Mouse (Mus musculus) cerebellum, adult 18-20 months (tissue): ENCODE results near the gene Cdkn2d.
"Not testable (repeated sequence)": the region's sequence is repeated elsewhere in the genome, so short reads cannot be mapped to it uniquely, and the experiment has no call there.

Experiments used
- DNase-seq, 2 experiments: peaks; one replicate each; pipeline ENCODE4 v3.0.0; 2021

Cdkn2d gene

DNA sequence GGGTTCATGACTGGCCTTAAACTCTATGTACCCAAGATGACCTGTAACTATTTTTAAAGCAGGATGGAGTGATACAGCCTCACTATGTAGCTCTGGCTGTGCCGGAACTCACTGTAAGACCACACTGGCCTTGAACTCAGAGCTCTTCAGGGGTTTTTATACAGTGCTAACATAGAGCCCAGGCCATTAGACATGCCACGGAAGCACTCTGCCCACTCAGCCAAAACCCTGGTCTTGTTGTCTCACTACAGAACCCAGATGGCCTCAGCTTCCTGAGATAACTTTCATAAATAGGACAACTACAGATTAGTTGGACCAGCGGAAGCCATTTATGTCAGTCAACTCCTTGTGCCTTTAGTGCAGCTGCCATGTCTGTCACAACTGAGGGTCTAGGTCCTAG is 16.9 kb downstream of the Cdkn2d start:
- no peak for DNase-seq

DNA sequence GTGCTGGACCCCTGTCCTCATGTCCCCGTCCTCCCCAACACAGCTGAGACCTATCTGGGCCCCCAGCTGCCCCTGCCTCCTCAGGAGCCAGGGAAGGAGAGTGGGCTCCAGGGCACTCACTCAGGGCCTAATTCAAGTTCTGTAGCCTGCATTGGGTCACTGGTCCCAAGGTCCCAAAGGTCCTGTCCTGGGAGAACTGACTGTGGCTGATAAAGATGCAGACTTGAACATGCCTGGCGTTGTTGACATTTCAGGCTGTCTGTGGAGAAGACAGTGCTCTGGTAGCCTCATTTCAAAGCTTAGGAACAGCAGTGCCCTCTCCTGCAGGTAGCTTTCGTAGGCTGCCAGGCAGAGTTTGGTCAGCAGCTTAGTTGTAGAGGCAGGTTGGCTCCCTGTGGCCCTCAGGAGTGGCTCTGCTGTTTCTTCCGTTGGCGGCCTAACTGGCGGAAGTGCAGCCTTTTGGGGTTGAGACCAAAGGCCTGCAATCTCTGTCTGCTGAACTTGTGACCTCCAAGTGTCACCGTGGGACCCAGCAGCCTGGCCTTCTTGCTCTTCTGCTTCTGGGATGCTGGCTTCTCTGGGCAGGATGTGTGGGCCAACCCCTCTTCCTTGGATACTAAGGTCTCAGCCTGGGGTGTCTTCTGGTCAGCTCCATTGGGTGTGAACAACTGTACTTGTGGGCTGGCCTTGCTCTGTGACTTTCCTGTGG is 17.5 kb downstream of the Cdkn2d start:
- no peak for DNase-seq

DNA sequence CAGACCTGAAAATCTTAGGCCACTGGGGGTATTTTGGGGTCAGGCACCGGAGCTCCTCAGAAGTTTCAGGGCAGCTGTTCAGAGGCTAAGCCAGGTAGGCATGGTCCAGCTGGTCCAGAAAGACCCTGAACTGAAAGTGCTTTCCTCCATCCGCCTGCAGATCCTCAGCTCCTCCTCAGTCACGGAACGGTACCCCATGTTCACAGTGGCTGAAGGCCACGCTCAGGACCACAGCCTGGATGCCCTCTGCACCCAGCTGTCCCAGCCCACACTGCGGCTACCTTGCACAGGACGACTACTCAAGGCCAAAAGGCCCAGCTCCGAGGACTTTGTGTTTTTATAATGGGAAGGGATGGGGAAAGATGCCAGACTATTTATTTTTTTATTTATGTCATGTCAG is 18.1 kb downstream of the Cdkn2d start:
- DNase-seq: no peak

DNA sequence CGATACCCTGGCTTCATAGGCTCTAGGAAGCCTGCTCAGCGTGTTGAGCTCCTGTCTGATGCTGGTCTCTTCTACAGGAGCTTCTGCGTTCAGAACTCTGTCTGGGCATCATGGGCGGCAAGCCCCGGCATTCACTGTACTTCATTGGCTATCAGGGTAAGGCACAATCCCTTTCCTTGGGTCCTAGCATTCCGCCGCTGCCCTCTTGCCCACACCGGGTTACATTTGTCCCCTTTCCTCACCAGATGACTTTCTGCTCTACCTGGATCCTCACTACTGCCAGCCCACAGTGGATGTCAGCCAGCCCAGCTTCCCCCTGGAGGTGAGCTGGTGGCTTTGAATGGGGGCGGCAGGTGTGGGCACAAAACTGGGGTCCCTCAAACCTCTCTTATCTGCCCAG is 18.8 kb downstream of the Cdkn2d start:
- no peak for DNase-seq

DNA sequence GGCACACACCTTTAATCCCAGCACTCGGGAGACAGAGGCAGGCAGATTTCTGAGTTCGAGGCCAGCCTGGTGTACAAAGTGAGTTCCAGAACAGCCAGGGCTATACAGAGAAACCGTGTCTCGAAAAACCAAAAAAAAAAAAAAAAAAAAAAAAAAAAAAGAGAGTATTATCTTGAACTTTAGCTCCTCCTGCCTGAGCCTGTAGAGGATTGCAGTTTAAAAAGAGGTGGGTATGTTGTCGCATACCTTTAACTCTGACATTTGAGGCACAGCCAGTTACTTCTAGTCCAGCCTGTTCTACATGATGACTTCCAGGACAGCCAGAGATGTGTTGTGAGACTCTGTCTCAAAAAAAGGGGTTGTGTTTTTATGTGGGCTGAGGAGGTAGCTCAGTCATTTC is 21.6 kb downstream of the Cdkn2d start:
- not testable (repeated sequence) for DNase-seq

DNA sequence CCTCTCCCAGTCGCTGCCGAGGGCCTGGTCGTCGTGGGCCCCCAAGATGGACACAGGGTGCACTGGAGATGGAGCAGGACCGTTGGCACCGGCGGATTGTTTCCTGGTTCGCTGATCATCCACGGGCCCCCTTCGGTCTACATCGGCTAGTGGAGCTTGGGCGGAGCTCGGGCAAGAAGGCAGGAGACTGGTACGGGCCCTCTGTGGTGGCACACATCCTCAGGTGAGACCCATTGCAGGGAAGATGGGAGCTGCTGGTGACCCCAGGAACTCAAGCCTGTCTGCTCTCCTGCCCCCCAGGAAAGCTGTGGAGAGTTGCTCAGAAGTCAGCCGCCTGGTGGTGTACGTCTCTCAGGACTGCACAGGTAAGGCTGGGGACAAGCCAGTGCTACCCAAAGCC is 22.9 kb downstream of the Cdkn2d start:
- DNase-seq: no peak

DNA sequence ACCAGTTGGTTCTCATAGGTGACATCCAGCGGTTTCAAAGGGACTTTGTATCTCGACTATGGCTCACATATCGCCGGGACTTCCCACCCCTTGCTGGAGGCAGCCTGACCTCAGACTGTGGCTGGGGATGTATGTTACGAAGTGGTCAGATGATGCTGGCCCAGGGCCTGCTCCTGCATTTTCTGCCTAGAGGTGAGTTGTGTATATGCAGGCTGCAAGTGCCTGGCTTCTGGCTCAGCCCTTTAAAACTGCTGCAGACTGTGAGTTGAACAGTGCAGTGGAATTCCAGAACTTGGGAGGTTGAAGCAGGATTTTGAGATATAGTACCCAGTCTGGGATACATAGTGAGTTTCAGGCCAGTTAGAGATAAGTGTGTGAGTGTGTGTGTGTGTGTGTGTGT is 24.3 kb downstream of the Cdkn2d start:
- no peak for DNase-seq

DNA sequence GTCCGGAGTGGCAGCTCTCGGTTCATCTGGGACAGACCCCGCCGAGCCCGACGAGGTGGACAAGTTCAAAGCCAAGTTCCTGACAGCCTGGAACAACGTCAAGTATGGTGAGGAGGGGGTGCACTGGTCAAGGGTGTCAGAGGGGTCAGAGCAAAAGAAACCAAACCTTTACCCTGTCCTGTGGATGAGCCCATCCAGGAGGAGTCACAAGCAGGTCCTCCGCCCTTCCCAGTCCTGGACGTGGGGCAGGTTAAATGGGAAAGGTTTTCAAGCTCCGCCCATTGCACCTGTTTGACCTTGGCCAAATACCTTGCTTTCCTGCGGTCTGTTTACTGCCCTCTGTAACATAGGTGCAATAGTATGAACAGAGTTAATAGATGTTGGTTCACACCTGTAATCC is 25.6 kb downstream of the Cdkn2d start:
- peak in 1 of 2 experiments; percentile 39 for DNase-seq

DNA sequence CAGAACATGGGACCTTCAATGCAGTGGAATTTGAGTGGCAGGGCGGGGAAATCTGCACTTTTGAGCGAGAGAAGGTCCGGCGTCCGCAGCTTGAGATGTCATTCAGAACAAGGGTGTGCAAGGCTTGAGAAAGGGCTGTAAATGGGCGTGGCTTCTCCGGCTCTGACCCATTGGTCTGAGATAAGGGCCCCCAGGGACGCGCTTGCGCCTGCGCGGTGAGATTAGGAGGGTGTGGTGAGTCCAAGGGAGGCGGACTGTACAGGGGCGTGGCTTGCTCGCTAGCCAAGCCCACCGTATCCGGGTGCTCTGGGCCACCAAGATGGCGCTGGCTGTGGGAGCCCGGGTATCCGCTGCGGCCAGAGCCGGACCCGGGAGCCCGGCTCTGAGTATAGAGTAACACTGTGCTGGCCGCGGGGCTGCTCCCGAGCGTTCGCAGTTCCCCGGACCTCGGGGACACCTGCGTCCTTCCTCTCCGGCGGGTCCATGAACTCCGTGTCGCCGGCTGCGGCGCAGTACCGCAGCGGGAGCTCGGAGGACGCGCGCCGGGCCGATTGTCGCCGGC is 26.1 kb downstream of the Cdkn2d start, which contains the start of gene Atg4d:
Gene Atg4d (plus strand): TSS at position 294 of the 562 bp plus-strand sequence.
- peak; percentile 99 to 100 for DNase-seq

DNA sequence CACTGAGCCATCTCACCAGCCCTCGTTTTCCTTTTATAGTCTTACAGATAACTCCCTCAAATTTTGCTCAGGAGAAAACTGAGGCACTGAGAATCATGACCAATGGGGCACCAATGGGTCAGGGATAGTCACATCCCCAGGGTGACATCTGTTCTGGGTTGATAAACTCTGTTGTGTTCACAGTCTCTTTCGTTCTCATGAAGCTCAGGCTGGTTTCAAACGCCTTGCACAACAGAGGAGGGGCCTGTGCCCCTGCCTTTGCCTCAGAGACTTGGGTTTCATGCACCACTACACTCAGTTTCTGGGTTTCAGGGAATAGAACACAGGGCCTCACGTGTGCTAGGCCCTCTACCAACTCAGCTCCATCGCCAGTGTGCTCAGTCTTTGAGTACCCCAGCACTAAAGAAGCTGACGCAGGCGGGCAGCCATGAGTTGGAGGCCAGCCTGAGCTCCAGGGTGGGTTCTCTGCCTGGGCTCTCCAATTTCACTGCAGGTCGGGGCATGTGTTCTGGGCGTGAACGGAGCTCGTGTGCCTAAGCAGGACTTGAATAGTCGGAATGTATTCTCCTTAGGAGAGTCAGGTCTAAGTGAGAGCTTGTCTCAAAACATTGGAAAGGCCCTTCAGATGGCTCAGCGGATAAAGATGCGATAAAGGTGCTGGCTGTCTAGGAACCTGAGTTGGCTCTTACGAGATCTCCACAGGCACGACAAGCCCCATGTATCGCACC is 26.8 kb downstream of the Cdkn2d start:
- peak in 1 of 2 experiments; percentile 29 for DNase-seq

DNA sequence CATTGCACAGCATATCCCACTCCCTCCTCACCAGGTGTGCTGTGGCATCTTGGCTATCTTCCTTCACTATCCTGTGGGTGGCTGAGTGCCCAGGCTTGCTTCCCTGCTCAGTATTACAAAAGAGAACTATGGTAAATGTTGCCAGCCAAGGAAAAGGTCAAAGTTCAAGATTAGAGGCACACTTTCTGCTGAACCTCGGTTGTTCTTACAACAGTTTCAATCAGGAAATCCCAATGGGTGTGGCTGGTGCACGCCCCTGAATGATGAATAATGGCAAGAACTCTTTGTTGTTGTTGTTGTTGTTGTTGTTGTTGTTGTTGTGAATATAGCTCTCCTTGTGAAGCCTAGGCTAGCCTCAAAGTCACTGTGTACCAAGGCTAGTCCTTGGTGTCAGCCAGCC is 29.4 kb downstream of the Cdkn2d start:
- DNase-seq: no peak

DNA sequence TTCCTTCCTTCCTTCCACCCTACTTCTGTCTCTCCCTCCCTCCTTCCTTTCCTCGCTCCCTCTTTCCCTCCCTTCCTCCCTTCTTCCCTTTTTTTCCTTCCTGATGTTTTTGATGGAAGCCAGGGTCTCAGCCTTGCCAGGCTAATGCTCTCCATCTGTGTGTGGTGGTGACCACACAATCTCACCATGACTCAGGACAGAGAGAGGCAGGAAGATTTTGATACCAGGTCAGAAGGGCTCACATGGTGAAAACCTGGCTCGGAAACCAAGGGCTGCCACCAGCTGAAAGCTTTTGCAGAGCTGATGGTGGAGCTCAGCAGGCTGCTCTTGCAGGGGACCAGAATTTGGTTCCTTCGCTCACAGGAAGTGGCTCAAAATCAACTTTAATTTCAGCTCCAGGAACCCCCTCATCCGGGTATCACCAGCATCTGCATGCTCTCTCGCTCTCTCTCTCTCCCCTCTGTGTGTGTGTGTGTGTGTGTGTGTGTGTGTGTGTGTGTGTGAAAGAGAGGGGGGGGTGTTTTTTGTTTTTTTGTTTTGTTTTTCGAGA is 30.6 kb downstream of the Cdkn2d start:
- DNase-seq: no peak

DNA sequence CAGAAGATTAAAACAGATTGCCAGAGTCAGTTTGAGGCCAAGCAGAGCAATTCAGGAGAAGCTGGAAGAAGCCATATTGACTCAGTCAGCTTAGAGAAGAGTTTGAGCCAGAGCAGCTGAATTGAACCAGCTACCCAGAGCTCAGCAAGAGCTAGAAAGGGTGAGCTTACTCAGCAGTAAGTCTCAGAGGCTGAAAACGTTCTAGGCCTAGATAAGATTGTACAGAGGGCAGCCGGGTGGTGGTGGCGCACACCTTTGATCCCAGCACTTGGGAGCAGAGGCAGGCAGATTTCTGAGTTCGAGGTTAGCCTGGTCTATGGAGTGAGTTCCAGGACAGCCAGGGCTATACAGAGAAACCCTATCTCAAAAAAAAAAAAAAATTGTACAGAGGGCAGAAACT is 34.9 kb downstream of the Cdkn2d start:
- DNase-seq: not testable (repeated sequence)

DNA sequence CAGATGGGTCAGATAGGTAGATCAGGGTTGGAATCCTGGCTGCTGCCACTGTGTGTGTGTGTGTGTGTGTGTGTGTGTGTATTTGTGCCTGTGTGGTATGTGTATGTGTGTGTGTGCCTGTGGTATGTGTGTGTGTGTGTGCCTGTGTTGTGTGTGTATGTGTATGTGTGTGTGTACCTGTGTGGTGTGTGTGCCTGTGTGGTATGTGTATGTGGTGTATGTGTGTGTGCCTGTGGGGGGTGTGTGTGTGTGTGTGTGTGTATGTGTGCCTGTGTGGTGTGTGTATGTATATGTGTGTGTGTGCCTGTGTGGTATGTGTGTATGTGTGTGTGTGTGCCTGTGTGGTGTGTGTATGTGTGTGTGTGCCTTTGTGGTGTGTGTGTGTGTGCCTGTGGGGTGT is 36.5 kb downstream of the Cdkn2d start:
- no peak for DNase-seq

DNA sequence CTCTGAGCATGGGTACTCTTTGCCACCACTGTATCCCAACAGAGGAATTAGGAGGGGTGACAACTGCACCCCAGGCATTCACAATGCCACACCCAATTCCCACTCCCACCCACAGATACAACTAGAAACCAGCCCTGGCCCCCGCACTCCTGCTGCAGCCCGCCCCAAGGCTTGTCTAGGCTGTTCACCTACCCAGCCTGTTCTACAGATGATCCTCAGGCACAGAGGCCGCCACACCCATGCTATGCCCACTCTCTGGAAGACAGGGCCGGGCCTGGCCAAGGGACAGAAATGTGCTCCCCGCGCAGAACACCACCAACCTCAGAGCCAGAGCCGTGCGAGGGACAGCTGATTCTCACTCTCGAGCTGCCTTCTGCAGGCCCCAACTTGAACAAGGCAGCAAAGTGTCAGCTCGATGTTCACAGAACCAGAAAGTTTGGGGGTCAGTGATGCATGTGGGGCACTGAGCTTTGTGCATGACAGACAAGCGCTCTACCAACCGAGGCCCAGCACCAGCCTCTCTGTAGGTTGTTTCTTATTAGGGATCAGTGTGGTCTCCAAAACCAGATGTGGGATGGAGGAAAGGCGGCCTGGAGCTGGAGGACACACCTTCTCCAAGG is 40.0 kb downstream of the Cdkn2d start:
- DNase-seq: no peak

DNA sequence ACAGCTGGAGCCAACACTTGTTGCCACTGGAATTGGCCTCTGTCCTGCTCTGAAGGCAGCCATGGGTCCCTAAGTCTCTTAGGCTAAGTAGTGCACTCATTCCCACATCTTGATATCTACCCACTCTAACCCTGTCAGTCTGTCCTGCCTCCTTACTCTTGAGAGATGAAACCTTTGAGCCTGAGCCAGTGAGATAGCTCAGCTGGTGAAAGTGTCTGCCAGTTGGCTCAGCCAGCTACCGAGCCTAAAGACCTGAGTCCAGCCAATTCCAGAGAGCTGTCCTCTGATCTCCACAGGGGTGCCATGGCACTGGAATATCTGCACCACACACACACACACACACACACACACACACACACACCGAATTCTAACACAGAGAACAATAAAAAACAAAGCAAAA is 40.7 kb downstream of the Cdkn2d start:
- no peak for DNase-seq

DNA sequence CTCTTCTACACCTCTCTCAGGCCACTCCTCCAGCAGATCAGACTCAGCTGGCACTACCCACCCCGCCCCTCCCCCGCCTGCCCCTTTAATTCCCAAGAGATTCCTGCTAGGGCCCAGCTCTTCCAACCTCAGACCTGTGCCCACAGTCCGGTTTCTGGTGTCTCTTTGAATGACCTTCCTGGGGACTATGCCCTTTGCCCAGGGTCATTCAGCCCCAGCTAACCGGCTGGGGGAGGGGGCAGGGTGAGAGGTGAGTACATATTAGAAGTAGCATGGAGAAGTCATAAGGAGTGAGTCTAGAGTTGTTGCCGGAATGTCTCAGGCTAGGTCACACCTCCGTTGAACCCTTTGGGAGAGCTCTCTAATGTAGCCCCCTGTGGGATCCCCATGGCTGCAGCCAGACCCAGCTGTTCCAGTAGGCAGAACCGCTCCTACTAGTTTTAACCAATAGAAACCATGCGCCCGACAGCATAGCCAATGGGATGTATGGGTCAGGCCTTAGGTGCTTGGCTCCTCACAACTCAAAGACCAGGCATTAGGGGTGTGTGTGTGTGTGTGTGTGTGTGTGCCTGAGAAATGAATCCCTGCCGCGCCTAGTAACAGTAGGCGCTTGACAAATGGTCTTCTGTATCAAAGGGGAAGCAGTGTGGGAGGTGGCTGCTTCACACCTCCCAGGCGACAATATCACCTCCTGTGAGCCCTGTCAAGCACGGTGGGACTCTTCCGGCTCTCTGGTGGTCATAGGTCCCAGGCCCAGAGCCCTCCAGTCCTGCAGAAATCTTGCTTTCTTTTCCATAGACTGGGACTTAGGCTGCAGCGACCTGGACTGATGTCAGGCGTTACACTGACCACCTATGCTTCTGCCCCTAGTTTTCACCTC is 41.3 kb downstream of the Cdkn2d start:
- no peak for DNase-seq

DNA sequence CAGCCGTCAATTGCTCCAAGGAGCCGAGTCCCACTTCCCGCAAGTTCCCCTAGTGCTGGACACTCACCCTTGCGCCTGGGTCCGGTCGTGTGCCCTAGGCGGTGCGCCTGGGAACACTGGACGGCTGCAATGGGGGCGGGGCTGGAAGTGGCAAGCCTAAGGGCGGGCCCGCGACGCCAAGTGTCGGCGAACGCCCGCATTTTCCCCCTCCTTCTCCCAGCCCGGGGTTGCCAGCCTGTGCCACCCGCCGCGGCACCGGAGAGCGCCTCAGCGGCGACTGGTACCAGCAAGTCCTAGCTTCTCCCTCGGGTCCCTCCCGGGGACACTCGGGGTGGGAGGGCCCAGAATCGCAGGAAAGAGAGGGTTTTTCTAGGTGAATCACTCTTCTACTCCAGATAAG is 42.9 kb downstream of the Cdkn2d start, which contains the start of gene S1pr5:
Gene S1pr5 (minus strand): TSS at position 118 of the 400 bp plus-strand sequence.
- peak; percentile 40 to 41 for DNase-seq

DNA sequence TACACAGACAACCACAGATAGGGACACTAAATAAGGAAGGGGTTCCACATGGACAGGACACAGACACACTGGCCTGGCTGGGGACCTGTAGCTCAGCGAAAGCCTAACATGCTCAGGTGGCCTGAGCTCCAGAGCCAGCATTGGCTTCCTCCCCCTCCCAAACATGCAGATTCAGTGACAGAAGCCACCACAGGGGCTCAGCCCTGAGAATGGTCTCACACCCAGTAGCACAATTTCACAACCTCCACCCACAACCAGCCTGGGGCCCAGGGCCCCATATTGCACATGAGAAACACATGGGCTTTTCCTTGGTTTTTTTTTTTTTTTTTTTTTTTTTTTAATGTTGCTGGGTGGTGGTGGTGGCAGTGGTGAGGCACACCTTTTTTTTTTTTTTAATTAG is 44.9 kb downstream of the Cdkn2d start:
- DNase-seq: no peak

DNA sequence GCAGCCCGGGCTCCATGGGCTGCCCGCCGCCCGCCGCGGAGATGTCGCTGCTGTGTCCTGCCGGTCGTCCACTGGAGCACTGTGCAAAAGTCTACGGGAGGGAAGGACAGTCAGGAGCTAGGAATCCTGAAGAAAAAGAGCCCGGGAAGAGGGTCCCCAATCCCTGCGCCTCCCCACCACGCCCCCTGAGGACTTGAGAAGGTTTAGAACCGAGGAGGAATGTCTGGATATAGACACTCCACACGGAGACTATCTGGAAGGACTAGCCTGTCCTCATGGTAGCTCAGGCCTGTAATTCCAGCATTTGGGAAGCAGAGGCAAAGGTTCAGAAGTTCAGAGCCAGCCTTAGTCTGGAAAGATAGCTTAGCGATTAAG is 46.1 kb downstream of the Cdkn2d start:
- no peak for DNase-seq

DNA sequence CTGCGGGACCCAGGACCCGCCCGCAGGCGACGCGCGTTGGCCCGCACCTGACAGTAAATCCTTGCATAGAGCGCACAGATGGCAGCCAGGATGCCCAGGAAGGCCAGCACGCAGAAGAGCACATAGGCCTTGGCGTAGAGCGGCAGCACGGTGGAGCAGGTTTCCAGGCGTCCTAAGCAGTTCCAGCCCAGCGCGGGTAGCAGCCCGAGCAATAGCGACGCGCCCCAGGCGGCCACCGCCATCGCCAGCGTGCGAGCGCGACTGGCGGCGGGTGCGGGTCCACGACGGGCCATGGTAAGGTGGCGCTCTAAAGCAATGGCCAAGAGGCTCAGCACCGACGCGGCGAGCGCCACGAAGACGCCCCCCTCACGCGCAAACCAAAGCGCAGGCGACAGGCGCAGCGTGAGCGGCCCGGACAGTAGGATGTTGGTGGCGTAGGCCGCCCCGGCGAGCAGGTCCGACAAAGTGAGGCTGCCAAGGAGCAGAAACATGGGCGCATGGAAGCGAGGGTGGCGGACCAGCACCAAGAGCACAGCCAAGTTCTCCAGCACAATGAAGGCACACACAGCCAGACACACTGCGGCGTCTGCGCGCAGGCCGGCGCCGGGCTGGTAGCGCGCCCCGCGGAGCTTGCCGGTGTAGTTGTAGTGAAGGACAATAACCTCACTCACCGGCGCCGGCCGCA is 46.6 kb downstream of the Cdkn2d start:
- peak; percentile 67 to 83 for DNase-seq
